Mouse (Mus musculus) gastrocnemius, postnatal 4 days (tissue): ENCODE results near the gene Asap2. TPM values are rescaled to one million over a fixed set of nuclear protein-coding genes. Genes with fewer than 3 reads are reported as not detected.

Experiments
- DNase-seq, 2 experiments: peaks; one replicate each; pipeline ENCODE4 v3.0.0; 2021 to 2022; ENCODE audit warnings: low spot score in 2 of 2, mixed read lengths in 2 of 2
- total RNA-seq, 2 experiments: library from RNA; stranded (reverse); gene quantifications; 2 replicates each; pipeline ENCODE4 v1.2.3; 2021

The Asap2 gene
- total RNA-seq, 2 experiments from 2014 or later: 15.8 TPM

GRCm38 (mm10) chr12:21208172-21208795 lies 218.0 kb downstream of the Asap2 start:
- DNase-seq: no peak

GRCm38 (mm10) chr12:21209273-21209672 lies 219.0 kb downstream of the Asap2 start:
- DNase-seq: no peak

GRCm38 (mm10) chr12:21212876-21213275 lies 222.6 kb downstream of the Asap2 start:
- DNase-seq: no peak

GRCm38 (mm10) chr12:21214551-21215165 lies 224.4 kb downstream of the Asap2 start:
- no peak for DNase-seq

- no peak for DNase-seq
Observed at GRCm38 (mm10) chr12:21217776-21218444, 227.7 kb downstream of the Asap2 start.

- no peak for DNase-seq
Observed at GRCm38 (mm10) chr12:21220596-21220995, 230.3 kb downstream of the Asap2 start.

- DNase-seq: no peak
Observed at GRCm38 (mm10) chr12:21223923-21224322, 233.7 kb downstream of the Asap2 start.

GRCm38 (mm10) chr12:21225358-21225757 lies 235.1 kb downstream of the Asap2 start:
- no peak for DNase-seq

GRCm38 (mm10) chr12:21226316-21226715 lies 236.1 kb downstream of the Asap2 start:
- no peak for DNase-seq

- DNase-seq: peak in 1 of 2 experiments; percentile 33
Observed at GRCm38 (mm10) chr12:21227076-21227980, 237.1 kb downstream of the Asap2 start.

GRCm38 (mm10) chr12:21228650-21229049 lies 238.4 kb downstream of the Asap2 start:
- no peak for DNase-seq

GRCm38 (mm10) chr12:21229076-21229918 lies 239.0 kb downstream of the Asap2 start:
- DNase-seq: no peak

- DNase-seq: no peak
Observed at GRCm38 (mm10) chr12:21233727-21234126, 243.5 kb downstream of the Asap2 start.

- no peak for DNase-seq
Observed at GRCm38 (mm10) chr12:21234560-21234959, 244.3 kb downstream of the Asap2 start.

- no peak for DNase-seq
Observed at GRCm38 (mm10) chr12:21241965-21242364, 251.7 kb downstream of the Asap2 start.

GRCm38 (mm10) chr12:21244375-21244960 lies 254.2 kb downstream of the Asap2 start:
- DNase-seq: no peak

- no peak for DNase-seq
Observed at GRCm38 (mm10) chr12:21247711-21248392, 257.6 kb downstream of the Asap2 start.

- no peak for DNase-seq
Observed at GRCm38 (mm10) chr12:21260494-21261256, 270.4 kb downstream of the Asap2 start.

GRCm38 (mm10) chr12:21261521-21261920 lies 271.3 kb downstream of the Asap2 start:
- no peak for DNase-seq
